Mouse (Mus musculus): ENCODE results near the gene Foxj3. TPM values are rescaled to one million over a fixed set of nuclear protein-coding genes. Genes with fewer than 3 reads are reported as not detected.
"Not testable (repeated sequence)": the region's sequence is repeated elsewhere in the genome, so short reads cannot be mapped to it uniquely, and the experiment has no call there.

The Foxj3 gene
- polyA plus RNA-seq, 1 experiment from 2014 or later, result 23.3 TPM

GRCm38 (mm10) chr4:119599605-119600004 is 62.8 kb downstream of the Foxj3 start:
- Histone ChIP-seq H3K79me2 (ENCODE audit: inconsistent target) (peaks cover 19% of the 10 kb centered on the region; the same call in 1 of the 2 replicates), H3K4me3 (ENCODE audit: inconsistent target) (no peak overlapping the region), H3K36me3 (ENCODE audit: inconsistent target) (peaks cover 7% of the 10 kb centered on the region; the same call in 1 of the 2 replicates), H3K27ac (no peak overlapping the region)
- 100% methylated on average over 1 of the region's 1 CpGs for WGBS (ENCODE audit: missing documents)

DNA sequence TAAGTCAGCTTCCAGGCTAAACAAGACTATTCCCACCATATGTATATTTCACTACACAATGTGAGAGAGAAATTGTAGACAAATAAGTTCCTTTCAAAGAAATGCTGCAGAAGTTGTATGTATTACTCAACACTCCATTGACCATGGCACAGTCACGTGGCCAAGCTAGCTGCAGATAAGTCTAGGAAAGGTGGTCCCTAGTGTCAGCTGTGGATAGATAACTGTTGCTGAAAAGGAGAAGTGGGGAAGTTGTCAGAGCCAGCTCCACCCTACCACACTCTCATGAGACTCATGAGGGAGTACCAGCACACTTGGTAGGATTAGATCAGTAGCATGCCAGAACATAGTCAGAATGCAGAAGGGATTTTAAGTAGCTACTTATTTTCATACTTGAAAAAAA is 72.7 kb downstream of the Foxj3 start:
- no peaks in the 10 kb centered on the region for H3K36me3 ChIP-seq (ENCODE audit: inconsistent target)
- H3K79me2 ChIP-seq (ENCODE audit: inconsistent target), result peaks cover 40% of the 10 kb centered on the region
- H3K27ac ChIP-seq, result no peak overlapping the region
- WGBS (ENCODE audit: missing documents), result 0% methylated on average over 1 of the region's 1 CpGs
- H3K4me3 ChIP-seq (ENCODE audit: inconsistent target), result no peak overlapping the region

DNA sequence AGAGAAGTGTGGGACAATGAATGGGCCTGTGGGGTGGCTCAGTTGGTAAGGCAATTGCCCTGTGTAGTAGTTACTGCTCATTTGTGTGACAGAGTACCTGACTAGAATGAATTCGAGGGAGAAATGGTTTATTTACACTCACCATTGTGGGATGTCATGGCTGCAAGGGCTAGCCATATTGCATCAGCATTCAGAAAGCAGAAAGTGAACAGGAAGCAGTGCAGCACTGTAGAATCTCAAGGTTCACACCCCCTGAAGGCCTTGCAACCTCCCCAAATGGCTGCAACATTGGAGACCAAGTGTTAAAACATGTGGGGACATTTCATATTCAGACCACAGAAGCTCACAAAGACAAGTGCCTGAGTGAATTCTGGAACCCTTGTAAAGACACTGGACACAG is 77.3 kb downstream of the Foxj3 start:
- no peaks in the 10 kb centered on the region for H3K36me3 ChIP-seq (ENCODE audit: inconsistent target)
- H3K27ac ChIP-seq, result peak overlapping the region; percentile 17; the same call in 1 of the 2 replicates
- peaks cover 13% of the 10 kb centered on the region for H3K79me2 ChIP-seq (ENCODE audit: inconsistent target)
- no peak overlapping the region for H3K4me3 ChIP-seq (ENCODE audit: inconsistent target)
- 38% methylated on average over 1 of the region's 1 CpGs for WGBS (ENCODE audit: missing documents)

GRCm38 (mm10) chr4:119614724-119615123 is 77.9 kb downstream of the Foxj3 start:
- 84% methylated on average over 4 of the region's 4 CpGs for WGBS (ENCODE audit: missing documents)

DNA sequence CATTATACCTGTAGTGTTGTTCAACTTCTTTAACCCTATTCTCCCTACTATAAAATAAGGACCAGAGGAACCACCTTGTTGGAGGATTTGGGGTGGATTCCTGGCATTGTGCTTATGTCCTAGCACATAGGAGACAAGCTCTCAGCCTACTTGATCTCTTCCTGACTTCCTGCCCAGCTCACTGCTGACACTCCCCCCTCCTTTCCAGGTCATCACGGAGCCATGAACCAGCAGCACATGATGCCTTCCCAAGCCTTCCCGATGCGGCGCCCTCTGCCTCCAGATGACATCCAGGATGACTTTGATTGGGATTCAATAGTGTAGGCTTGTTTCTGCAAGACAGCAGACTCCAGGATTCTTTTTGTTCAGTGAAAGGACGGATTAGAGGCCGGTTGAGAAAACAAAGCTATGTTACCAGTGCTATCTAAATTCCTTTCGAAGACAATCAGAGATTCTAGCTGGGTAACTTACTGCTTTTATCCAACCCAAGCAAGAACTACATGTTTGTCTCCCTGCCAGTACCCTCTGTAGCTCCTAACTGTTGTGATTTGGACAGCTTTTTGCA is 89.4 kb downstream of the Foxj3 start:
- WGBS (ENCODE audit: missing documents), result 100% methylated on average over 7 of the region's 7 CpGs
- H3K27ac ChIP-seq, result no peak overlapping the region
- no peaks in the 10 kb centered on the region for H3K79me2 ChIP-seq (ENCODE audit: inconsistent target)
- H3K4me3 ChIP-seq (ENCODE audit: inconsistent target), result no peak overlapping the region
- peaks cover 53% of the 10 kb centered on the region; the same call in 1 of the 2 replicates for H3K36me3 ChIP-seq (ENCODE audit: inconsistent target)

More at GRCm38 (mm10) chr4:119614724-119615123, 77.9 kb downstream of the Foxj3 start:
- Histone ChIP-seq H3K4me3 (ENCODE audit: inconsistent target) (no peak overlapping the region), H3K79me2 (ENCODE audit: inconsistent target) (peaks cover 13% of the 10 kb centered on the region), H3K36me3 (ENCODE audit: inconsistent target) (no peaks in the 10 kb centered on the region), H3K27ac (no peak overlapping the region)

DNA sequence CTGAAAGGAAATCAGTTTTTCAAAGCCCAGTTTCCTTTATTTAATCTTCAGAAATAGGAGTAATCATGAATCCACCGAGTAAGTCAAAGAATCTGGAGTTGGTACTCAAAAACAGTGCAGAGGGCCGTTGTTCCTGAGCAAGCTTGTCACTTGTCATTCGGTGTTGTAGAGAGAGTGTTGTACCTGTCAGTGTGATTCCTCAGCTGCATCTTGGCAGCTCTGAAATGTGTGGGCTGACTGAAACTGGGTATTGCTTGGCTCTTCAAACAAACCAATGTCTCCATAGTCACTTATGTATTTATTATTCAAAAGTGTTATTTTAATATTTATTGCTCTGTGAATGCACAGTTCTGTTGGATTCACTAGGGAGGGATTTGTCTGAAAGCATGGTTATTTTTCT is 90.1 kb downstream of the Foxj3 start:
- Histone ChIP-seq H3K79me2 (ENCODE audit: inconsistent target) (no peaks in the 10 kb centered on the region), H3K36me3 (ENCODE audit: inconsistent target) (peaks cover 45% of the 10 kb centered on the region; the same call in 1 of the 2 replicates)
- 92% methylated on average over 3 of the region's 3 CpGs for WGBS (ENCODE audit: missing documents)

DNA sequence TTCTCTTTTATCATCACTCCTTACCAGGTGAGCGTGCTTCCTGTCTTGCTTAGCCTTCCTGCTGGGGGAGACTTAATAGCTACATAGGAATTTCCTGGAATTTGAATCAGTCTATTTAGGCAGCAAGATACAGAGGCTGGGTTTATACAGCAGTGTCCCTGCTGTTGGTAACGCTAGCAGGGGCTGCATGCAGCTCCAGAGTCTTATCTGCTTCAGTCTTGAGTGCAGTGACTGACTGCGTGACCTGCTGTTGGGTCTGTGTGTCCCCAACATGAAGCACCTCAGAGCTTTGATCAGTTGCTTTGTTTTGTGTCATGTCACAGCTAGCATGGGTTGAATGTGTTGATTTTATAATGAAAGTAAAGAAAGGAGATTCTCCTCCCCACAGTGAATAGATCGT is 90.5 kb downstream of the Foxj3 start:
- WGBS (ENCODE audit: missing documents), result 89% methylated on average over 4 of the region's 4 CpGs
- H3K36me3 ChIP-seq (ENCODE audit: inconsistent target), result peaks cover 45% of the 10 kb centered on the region; the same call in 1 of the 2 replicates
- no peak overlapping the region for H3K4me3 ChIP-seq (ENCODE audit: inconsistent target)
- H3K27ac ChIP-seq, result no peak overlapping the region
- no peaks in the 10 kb centered on the region for H3K79me2 ChIP-seq (ENCODE audit: inconsistent target)

More for the DNA sequence above, 90.1 kb downstream of the Foxj3 start:
- H3K27ac ChIP-seq, result no peak overlapping the region
- H3K4me3 ChIP-seq (ENCODE audit: inconsistent target), result no peak overlapping the region

DNA sequence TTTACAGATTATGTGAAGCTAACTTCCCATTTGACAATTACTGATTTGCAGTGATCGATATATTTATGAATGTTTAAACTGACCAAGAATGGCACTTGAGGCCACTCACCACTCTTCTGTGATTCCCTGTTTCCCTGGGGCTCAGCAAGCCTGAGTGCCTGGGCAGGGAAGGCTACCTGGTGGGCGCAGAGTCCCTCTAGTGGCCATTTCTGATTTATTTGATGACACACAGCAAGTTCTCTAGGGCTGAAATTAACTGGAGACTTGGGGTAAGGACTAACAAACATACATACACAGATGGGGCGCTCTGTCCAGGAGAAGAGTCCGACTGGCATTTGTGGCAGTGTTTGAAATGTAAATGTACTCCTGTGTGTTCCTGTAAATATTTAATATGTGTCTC is 91.6 kb downstream of the Foxj3 start:
- H3K4me3 ChIP-seq (ENCODE audit: inconsistent target); H3K27ac ChIP-seq; H3K79me2 ChIP-seq (ENCODE audit: inconsistent target): not testable (repeated sequence)
- H3K36me3 ChIP-seq (ENCODE audit: inconsistent target), result peaks cover 35% of the 10 kb centered on the region; the same call in 1 of the 2 replicates
- WGBS (ENCODE audit: missing documents), result no CpG with 5 or more reads among the region's 4 CpGs

DNA sequence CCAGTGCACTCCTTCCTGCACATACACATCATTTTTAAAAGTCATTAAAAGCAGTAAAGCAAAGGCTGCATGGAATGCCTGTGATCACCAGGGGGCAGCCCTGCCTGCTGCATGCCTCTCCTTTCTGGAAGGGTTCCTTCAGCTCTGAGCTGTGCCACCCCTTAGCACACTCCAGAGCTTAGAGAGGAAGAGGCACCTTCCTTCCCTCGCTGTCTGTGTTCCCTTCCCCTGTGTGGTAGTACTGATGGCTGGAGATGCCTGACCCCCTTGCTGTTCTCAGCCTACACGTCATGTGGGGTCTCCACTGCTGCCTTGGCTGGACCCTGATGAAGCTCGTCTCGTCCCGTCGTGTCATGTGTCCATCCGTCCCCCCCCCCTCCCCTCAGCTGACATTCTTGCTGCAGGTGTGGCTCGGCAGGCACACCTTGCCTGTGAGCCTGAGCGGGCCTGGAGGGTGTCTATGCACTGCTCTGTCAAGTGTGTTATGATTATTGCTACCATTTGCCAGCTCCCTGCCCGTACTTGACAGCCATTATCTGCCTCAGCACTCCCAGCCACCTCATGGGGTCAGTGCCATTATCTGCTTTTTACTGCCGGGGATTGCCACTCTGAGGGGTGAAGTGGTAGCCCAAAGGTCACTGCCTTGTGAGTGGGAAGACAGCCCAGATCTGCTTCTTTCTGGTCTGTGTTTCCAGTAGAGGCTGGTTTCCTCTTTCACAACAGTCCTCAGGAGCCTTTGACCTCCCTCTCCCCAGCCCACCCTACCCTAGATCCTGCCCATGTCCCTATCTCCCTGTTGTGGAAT is 94.5 kb downstream of the Foxj3 start:
- 74% methylated on average over 10 of the region's 11 CpGs for WGBS (ENCODE audit: missing documents)
- Histone ChIP-seq H3K4me3 (ENCODE audit: inconsistent target) (no peak overlapping the region), H3K79me2 (ENCODE audit: inconsistent target) (no peaks in the 10 kb centered on the region), H3K27ac (no peak overlapping the region), H3K36me3 (ENCODE audit: inconsistent target) (peaks cover 10% of the 10 kb centered on the region; the same call in 1 of the 2 replicates)

DNA sequence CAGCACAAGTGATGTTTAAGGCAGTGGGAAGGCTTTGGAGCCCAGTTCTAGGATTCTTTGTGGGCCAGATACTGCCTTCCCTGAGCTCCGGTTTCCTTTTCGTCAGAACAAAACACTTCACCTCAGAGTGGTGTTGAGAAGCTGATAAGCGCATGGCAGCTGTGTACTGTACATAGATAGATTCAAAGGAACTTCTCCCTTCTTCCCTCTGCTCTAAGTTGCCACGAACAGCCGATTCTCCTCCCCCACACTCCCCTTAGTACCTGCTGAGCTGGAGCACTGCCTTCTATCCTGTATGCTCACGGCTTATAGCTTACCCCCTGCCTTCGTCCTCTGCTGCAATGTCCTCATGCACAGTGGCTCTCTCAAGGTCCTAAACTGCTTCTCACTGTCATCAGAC is 95.9 kb downstream of the Foxj3 start:
- H3K79me2 ChIP-seq (ENCODE audit: inconsistent target), result no peaks in the 10 kb centered on the region
- H3K4me3 ChIP-seq (ENCODE audit: inconsistent target), result no peak overlapping the region
- WGBS (ENCODE audit: missing documents), result 73% methylated on average over 7 of the region's 7 CpGs
- H3K27ac ChIP-seq, result no peak overlapping the region
- H3K36me3 ChIP-seq (ENCODE audit: inconsistent target), result peaks cover 10% of the 10 kb centered on the region; the same call in 1 of the 2 replicates

- H3K27ac ChIP-seq, result no peak overlapping the region
- 55% methylated on average over 7 of the region's 7 CpGs for WGBS (ENCODE audit: missing documents)
- H3K36me3 ChIP-seq (ENCODE audit: inconsistent target), result peaks cover 10% of the 10 kb centered on the region; the same call in 1 of the 2 replicates
- H3K4me3 ChIP-seq (ENCODE audit: inconsistent target), result no peak overlapping the region
- H3K79me2 ChIP-seq (ENCODE audit: inconsistent target), result no peaks in the 10 kb centered on the region
Observed at GRCm38 (mm10) chr4:119633342-119633741, 96.5 kb downstream of the Foxj3 start.

DNA sequence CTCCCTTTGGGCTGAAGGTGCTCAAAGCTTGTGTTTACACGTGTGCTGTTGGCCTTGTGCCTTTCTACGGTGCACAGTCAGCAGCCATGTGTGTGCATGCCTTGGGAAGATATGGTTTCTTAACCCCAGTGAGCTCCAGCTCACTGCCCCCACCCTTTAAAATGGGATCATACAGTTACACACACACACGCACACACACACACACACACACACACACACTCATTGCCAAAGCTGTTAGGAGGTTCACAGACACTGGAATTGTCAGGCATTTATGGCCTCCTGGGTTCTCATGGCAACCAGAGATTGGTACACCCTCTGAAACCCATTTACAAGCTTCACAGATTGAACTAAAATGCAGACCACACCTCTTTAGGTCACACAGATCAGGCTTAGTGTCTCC is 97.1 kb downstream of the Foxj3 start:
- Histone ChIP-seq H3K4me3 (ENCODE audit: inconsistent target) (no peak overlapping the region), H3K36me3 (ENCODE audit: inconsistent target) (peaks cover 10% of the 10 kb centered on the region; the same call in 1 of the 2 replicates), H3K27ac (no peak overlapping the region), H3K79me2 (ENCODE audit: inconsistent target) (no peaks in the 10 kb centered on the region)
- 80% methylated on average over 3 of the region's 3 CpGs for WGBS (ENCODE audit: missing documents)

DNA sequence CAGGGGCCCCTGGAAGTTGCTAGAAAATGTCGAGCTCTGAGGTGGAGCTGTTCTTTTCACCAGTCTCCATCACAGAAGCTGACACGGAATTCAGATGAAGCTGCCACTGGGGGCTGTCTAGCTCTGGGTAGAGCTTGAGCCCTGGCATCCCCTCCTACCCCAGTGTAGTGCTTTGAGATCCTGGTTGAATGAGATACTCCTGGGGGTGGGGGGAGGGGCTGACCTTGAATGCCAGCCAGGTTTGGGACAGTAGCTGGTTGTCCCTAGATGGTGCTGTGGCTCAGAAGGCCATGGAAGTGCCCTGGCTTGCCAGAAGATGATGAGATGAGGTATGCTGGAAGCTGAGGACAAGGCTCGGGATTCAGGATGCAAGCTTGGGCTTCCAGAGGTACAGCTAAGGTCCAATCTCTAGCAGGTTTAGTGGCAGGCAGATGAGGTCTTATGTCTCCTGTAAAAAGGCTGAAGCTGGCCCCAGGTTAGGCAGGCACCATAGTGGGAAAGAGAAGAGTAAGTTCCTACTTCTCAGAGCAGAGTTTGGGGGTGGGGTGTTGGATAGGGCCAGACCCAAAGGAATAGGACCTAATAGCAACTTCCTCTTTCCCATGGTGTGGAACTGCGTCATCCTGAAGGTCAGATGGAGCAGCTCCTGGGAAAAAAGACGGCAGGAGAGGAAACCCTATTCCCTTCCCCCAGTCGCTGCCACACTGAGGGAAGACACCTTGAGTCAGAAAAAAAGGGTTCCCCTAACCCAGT is 98.3 kb downstream of the Foxj3 start:
- Histone ChIP-seq H3K79me2 (ENCODE audit: inconsistent target) (no peaks in the 10 kb centered on the region), H3K4me3 (ENCODE audit: inconsistent target) (no peak overlapping the region), H3K27ac (no peak overlapping the region), H3K36me3 (ENCODE audit: inconsistent target) (no peaks in the 10 kb centered on the region)
- 85% methylated on average over 6 of the region's 6 CpGs for WGBS (ENCODE audit: missing documents)

GRCm38 (mm10) chr4:119635686-119636085 is 98.9 kb downstream of the Foxj3 start:
- no peaks in the 10 kb centered on the region for H3K36me3 ChIP-seq (ENCODE audit: inconsistent target)
- no peaks in the 10 kb centered on the region for H3K79me2 ChIP-seq (ENCODE audit: inconsistent target)
- H3K27ac ChIP-seq, result no peak overlapping the region
- H3K4me3 ChIP-seq (ENCODE audit: inconsistent target), result no peak overlapping the region
- WGBS (ENCODE audit: missing documents), result 94% methylated on average over 8 of the region's 8 CpGs
